In genomic region chr6:142659038-142659437, GRCm38 (mm10) we compare ENCODE assay signal across 10 mouse cellular contexts. TPM values are rescaled to one million over a fixed set of nuclear protein-coding genes. Genes with fewer than 3 reads are reported as not detected.
A peak's percentile ranks its signal among the peaks of the same experiment; 100 is the strongest.
DNase-seq lines count a peak whose midpoint lies in the region; ATAC-seq and TF ChIP-seq lines count a peak whose summit lies in the region.
"Had no signal": no experiment of that assay in that cellular context is flagged by ENCODE, and none has a peak within 500 bp of the region (broad histone marks: within the 10 kb centered on the region; RNA-seq: fewer than 3 reads in every experiment).

No protein-coding gene starts in this region.

- no peaks in the 10 kb centered on the region for H3K27me3 ChIP-seq in liver, adult 2 months (ENCODE audit: control insufficient read depth, insufficient read depth, low read length)
- H3K27me3 ChIP-seq in liver, embryonic 12.5 days (replicated peaks): no peaks in the 10 kb centered on the region
- no peaks in the 10 kb centered on the region for H3K27me3 ChIP-seq in embryonic facial prominence, embryonic 10.5 days (replicated peaks; ENCODE audit: low read depth, poor library complexity, severe bottlenecking)
- no peaks in the 10 kb centered on the region for H3K27me3 ChIP-seq in forebrain, embryonic 12.5 days
- H3K27me3 ChIP-seq: heart, embryonic 13.5 days; megakaryocyte, embryonic 14.5 days had no signal

- no peaks in the 10 kb centered on the region for H3K4me1 ChIP-seq in liver, adult 2 months (ENCODE audit: control insufficient read depth, insufficient read depth, low read length)
- H3K4me1 ChIP-seq in liver, embryonic 12.5 days: no peaks in the 10 kb centered on the region
- H3K4me1 ChIP-seq in embryonic facial prominence, embryonic 10.5 days: no peaks in the 10 kb centered on the region
- H3K4me1 ChIP-seq in forebrain, embryonic 12.5 days: no peaks in the 10 kb centered on the region
- H3K4me1 ChIP-seq: heart, embryonic 13.5 days; megakaryocyte, embryonic 14.5 days had no signal

- no peaks in the 10 kb centered on the region for H3K36me3 ChIP-seq in liver, adult 2 months (ENCODE audit: control insufficient read depth, insufficient read depth, low read length)
- no peaks in the 10 kb centered on the region for H3K36me3 ChIP-seq in liver, embryonic 12.5 days
- no peaks in the 10 kb centered on the region for H3K36me3 ChIP-seq in embryonic facial prominence, embryonic 10.5 days (replicated peaks)
- no peaks in the 10 kb centered on the region for H3K36me3 ChIP-seq in forebrain, embryonic 12.5 days (replicated peaks)

- no peak overlapping the region for H3K9ac ChIP-seq in liver, adult 2 months (ENCODE audit: low read depth, low read length)
- H3K9ac ChIP-seq in liver, embryonic 12.5 days: no peak overlapping the region
- no peak overlapping the region for H3K9ac ChIP-seq in forebrain, embryonic 12.5 days
- H3K9ac ChIP-seq: heart, embryonic 13.5 days had no signal

- H3K9me3 ChIP-seq in liver, embryonic 12.5 days (replicated peaks): no peaks in the 10 kb centered on the region
- no peaks in the 10 kb centered on the region for H3K9me3 ChIP-seq in embryonic facial prominence, embryonic 10.5 days
- H3K9me3 ChIP-seq in forebrain, embryonic 12.5 days: no peaks in the 10 kb centered on the region
- H3K9me3 ChIP-seq: heart, embryonic 13.5 days; megakaryocyte, embryonic 14.5 days had no signal

- TF ChIP-seq CTCF in liver, adult 2 months (IDR thresholded peaks at IDR 0.05; ENCODE audit: low read depth, low read length): peak; percentile 46

- ATAC-seq in liver, embryonic 12.5 days: no peak
- ATAC-seq in forebrain, embryonic 12.5 days (ENCODE audit: low FRiP score): no peak

- peak; percentile 14 for DNase-seq in adrenal gland, postnatal 25 days
- DNase-seq in adrenal gland, adult 8-10 months: no peak
- DNase-seq in liver, adult 2 months (ENCODE audit: extremely low read depth, low read depth, low spot score): peak; percentile 18
- peak; percentile 41 for DNase-seq in embryonic facial prominence, embryonic 10.5 days (ENCODE audit: low spot score)
- DNase-seq in thymus, adult 18-20 months: peak; percentile 5 to 18
- no peak for DNase-seq in urinary bladder, postnatal 25 days (ENCODE audit: low spot score)

- WGBS in liver, adult 2 months: 56% methylated on average over 5 of the region's 5 CpGs
- 37% methylated on average over 5 of the region's 5 CpGs for WGBS in liver, embryonic 12.5 days (ENCODE audit: insufficient replicate concordance)
- WGBS in embryonic facial prominence, embryonic 10.5 days: 53% methylated on average over 5 of the region's 5 CpGs
- 54% methylated on average over 5 of the region's 5 CpGs for WGBS in forebrain, embryonic 12.5 days

- no peaks in the 10 kb centered on the region for H3K79me2 ChIP-seq in liver, adult 2 months (ENCODE audit: control insufficient read depth, insufficient read depth, low read length)

- no peak overlapping the region for H3K27ac ChIP-seq in liver, adult 2 months (replicated peaks; ENCODE audit: insufficient read depth, low read depth, low read length)
- no peak overlapping the region for H3K27ac ChIP-seq in liver, embryonic 12.5 days
- no peak overlapping the region for H3K27ac ChIP-seq in embryonic facial prominence, embryonic 10.5 days (replicated peaks)
- H3K27ac ChIP-seq in forebrain, embryonic 12.5 days: no peak overlapping the region
- H3K27ac ChIP-seq: heart, embryonic 13.5 days had no signal

- H3K4me2 ChIP-seq in liver, embryonic 12.5 days: no peak overlapping the region
- no peak overlapping the region for H3K4me2 ChIP-seq in forebrain, embryonic 12.5 days
- H3K4me2 ChIP-seq: heart, embryonic 13.5 days had no signal

- no peak overlapping the region for H3K4me3 ChIP-seq in liver, adult 2 months (ENCODE audit: insufficient read depth, low read depth, low read length)
- no peak overlapping the region for H3K4me3 ChIP-seq in liver, embryonic 12.5 days
- H3K4me3 ChIP-seq in embryonic facial prominence, embryonic 10.5 days: no peak overlapping the region
- no peak overlapping the region for H3K4me3 ChIP-seq in forebrain, embryonic 12.5 days (replicated peaks)
- H3K4me3 ChIP-seq: heart, embryonic 13.5 days; megakaryocyte, embryonic 14.5 days had no signal

- no peak for TF ChIP-seq POLR2A in liver, adult 2 months (IDR thresholded peaks at IDR 0.05; ENCODE audit: extremely low read depth, insufficient read depth, low read length)

RNA-seq across cellular contexts. Expression of gene Abcc9, which starts 43.1 kb away (rescaled TPM):
- 19.4 and 19.9 TPM in 2 replicates for total RNA-seq in adrenal gland, postnatal 25 days (2021)
- 10 to 100 TPM; 11.5 to 18.1 (median 13.9) TPM for total RNA-seq in adrenal gland, adult 8-10 months (2022)
- total RNA-seq in liver, adult 2 months (2014; rRNA removed): 12.3 and 17.3 TPM in 2 replicates
- polyA plus RNA-seq in liver, adult 2 months (2012; rRNA removed): 2.3 and 3.3 TPM in 2 replicates
- polyA plus RNA-seq in liver, embryonic 12.5 days (2016; fragmentation: Nextera tagmentation; extraction: Ambion mirVana): 2.4 and 2.9 TPM in 2 replicates
- 1.4 and 1.5 TPM in 2 replicates for polyA plus RNA-seq in embryonic facial prominence, embryonic 10.5 days (2016; fragmentation: Nextera tagmentation; extraction: Ambion mirVana)
- 1.9 and 2.1 TPM in 2 replicates for polyA plus RNA-seq in forebrain, embryonic 12.5 days (2016; fragmentation: Nextera tagmentation; extraction: Ambion mirVana)

Comparison
In these comparisons a context has a peak if more than half of its experiments do, and no peak if none do; other contexts are left out.
1. DNase-seq: peak in adrenal gland, postnatal 25 days (single experiment), liver, adult 2 months (single experiment), embryonic facial prominence, embryonic 10.5 days (single experiment) and thymus, adult 18-20 months (2 of 2); none in adrenal gland, adult 8-10 months (single experiment) and urinary bladder, postnatal 25 days (single experiment).